Mouse (Mus musculus): ENCODE measurements around the gene Prickle1. TPM values are rescaled to one million over a fixed set of nuclear protein-coding genes. Genes with fewer than 3 reads are reported as not detected.

Prickle1 gene
- 10 to 100 TPM; 67.6 to 75.5 (median 72.2) TPM for total RNA-seq (2022)

GRCm38 (mm10) chr15:93595746-93596145 lies at the start of gene Prickle1:
TSS of gene Prickle1 (minus strand) at chr15:93595891.
- peak; percentile 63 to 79 for DNase-seq (ENCODE audit: low spot score in 2 of 2)

- no peak for DNase-seq (ENCODE audit: low spot score in 2 of 2)
Observed at GRCm38 (mm10) chr15:93640221-93640620, 44.5 kb upstream of the Prickle1 start.

GRCm38 (mm10) chr15:93636976-93637375 lies 41.3 kb upstream of the Prickle1 start:
- DNase-seq (ENCODE audit: low spot score in 2 of 2), result no peak

GRCm38 (mm10) chr15:93635603-93636002 lies 39.9 kb upstream of the Prickle1 start:
- DNase-seq (ENCODE audit: low spot score in 2 of 2), result no peak

- DNase-seq (ENCODE audit: low spot score in 2 of 2), result no peak
Observed at GRCm38 (mm10) chr15:93634536-93634935, 38.8 kb upstream of the Prickle1 start.

- no peak for DNase-seq (ENCODE audit: low spot score in 2 of 2)
Observed at GRCm38 (mm10) chr15:93630001-93630541, 34.4 kb upstream of the Prickle1 start.

GRCm38 (mm10) chr15:93629201-93629600 lies 33.5 kb upstream of the Prickle1 start:
- no peak for DNase-seq (ENCODE audit: low spot score in 2 of 2)

- no peak for DNase-seq (ENCODE audit: low spot score in 2 of 2)
Observed at GRCm38 (mm10) chr15:93627836-93628797, 32.4 kb upstream of the Prickle1 start.

- no peak for DNase-seq (ENCODE audit: low spot score in 2 of 2)
Observed at GRCm38 (mm10) chr15:93619551-93619950, 23.9 kb upstream of the Prickle1 start.

- no peak for DNase-seq (ENCODE audit: low spot score in 2 of 2)
Observed at GRCm38 (mm10) chr15:93618442-93619150, 22.9 kb upstream of the Prickle1 start.

- no peak for DNase-seq (ENCODE audit: low spot score in 2 of 2)
Observed at GRCm38 (mm10) chr15:93616277-93616676, 20.6 kb upstream of the Prickle1 start.

- no peak for DNase-seq (ENCODE audit: low spot score in 2 of 2)
Observed at GRCm38 (mm10) chr15:93615031-93615430, 19.3 kb upstream of the Prickle1 start.

GRCm38 (mm10) chr15:93613606-93614005 lies 17.9 kb upstream of the Prickle1 start:
- DNase-seq (ENCODE audit: low spot score in 2 of 2), result no peak

- no peak for DNase-seq (ENCODE audit: low spot score in 2 of 2)
Observed at GRCm38 (mm10) chr15:93611536-93612300, 16.0 kb upstream of the Prickle1 start.

- peak in 1 of 2 experiments; percentile 23 for DNase-seq (ENCODE audit: low spot score in 2 of 2)
Observed at GRCm38 (mm10) chr15:93610721-93611201, 15.1 kb upstream of the Prickle1 start.

GRCm38 (mm10) chr15:93610288-93610687 lies 14.6 kb upstream of the Prickle1 start:
- peak; percentile 72 to 79 for DNase-seq (ENCODE audit: low spot score in 2 of 2)

GRCm38 (mm10) chr15:93602850-93603249 lies 7.2 kb upstream of the Prickle1 start:
- DNase-seq (ENCODE audit: low spot score in 2 of 2), result no peak

- DNase-seq (ENCODE audit: low spot score in 2 of 2), result no peak
Observed at GRCm38 (mm10) chr15:93601461-93602015, 5.8 kb upstream of the Prickle1 start.

GRCm38 (mm10) chr15:93596991-93597390 lies 1.3 kb upstream of the Prickle1 start:
- DNase-seq (ENCODE audit: low spot score in 2 of 2), result no peak

- peak; percentile 52 to 72 for DNase-seq (ENCODE audit: low spot score in 2 of 2)
Observed at GRCm38 (mm10) chr15:93596285-93596684, 594 bp upstream of the Prickle1 start.
